Mouse (Mus musculus): ENCODE measurements around the gene Tmem268.

DNA sequence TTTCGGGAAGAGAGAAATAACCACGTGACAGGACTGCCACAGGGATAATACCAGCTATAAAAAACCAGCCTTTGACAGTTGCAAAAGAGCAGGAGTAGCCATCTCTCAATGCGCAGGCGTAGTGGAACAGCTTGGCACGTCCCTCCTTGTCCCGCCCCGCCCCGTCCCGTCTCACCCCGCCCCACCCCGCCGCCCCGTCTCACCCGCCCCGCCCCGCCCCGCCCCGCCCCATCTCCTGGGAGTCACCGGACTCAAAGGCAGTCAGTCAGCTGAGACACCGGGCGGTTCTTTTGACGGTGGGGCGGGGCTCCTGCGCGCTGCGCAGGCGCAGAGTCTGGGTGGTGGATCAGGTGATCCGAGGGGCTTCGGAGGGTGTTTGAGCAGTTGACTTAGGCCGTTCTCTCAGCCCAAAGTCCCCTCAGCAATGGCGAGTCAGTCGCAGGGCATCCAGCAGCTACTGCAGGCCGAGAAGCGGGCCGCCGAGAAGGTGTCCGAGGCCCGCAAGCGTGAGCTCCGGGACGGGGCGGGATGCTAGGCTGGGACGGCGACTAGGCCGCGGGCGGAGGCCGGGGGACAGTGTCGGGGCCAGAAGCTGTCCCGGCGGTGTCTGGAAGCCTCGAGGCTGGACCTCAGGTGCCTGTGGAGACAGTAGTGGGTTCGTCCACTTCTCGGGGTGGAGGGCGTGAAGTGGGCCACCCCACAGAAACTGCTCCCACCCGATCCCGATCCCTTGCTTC lies 13.9 kb upstream of the Tmem268 start, which contains the start of gene Atp6v1g1:
- no peak for TF ChIP-seq CTCF (IDR thresholded peaks at IDR 0.05; ENCODE audit: low read depth, low read length)
- no peak for TF ChIP-seq POLR2A (IDR thresholded peaks at IDR 0.05; ENCODE audit: borderline replicate concordance, low read depth, low read length)
